Mouse (Mus musculus) spleen, adult 2 months (tissue): ENCODE measurements around the gene Rala.

Experiments
- CTCF ChIP-seq: fragments of 200-500 bp; IDR thresholded peaks from 2 replicates; pipeline ENCODE4 v1.5.1; 2011; ENCODE audit warnings: mild to moderate bottlenecking, inconsistent platforms; ENCODE audit not compliant: insufficient read depth, insufficient read length, insufficient replicate concordance; ENCODE audit errors: extremely low read depth
- POLR2A ChIP-seq: fragments of 200-500 bp; IDR thresholded peaks from 2 replicates; pipeline ENCODE4 v1.6.1; 2011; ENCODE audit warnings: low read depth, low read length, inconsistent platforms

DNA sequence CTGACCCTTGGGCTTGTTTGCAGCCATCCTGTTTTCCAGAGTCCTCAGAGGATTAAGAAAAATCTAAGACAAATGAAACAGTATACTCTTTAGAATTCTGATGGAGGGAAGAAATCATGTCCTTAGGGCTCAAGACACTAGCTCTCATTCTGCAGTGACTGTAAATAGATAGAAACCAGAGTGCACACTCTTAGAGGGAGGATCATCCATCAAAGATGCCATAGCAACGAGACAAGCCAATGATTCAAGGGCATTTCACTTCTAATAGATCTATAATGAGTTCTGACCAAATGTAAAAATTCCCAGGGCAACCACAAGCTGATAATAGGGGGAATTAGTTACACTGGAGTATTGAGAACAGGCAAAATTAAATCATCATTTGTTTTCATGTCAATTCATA lies 47.0 kb downstream of the Rala start:
- TF ChIP-seq CTCF (no peak), POLR2A (no peak)
